8 mouse cellular contexts compared by ENCODE assay signal in genomic region chr11:120720450-120720849, GRCm38 (mm10). TPM values are rescaled to one million over a fixed set of nuclear protein-coding genes. Genes with fewer than 3 reads are reported as not detected.
DNase-seq lines count a peak whose midpoint lies in the region; ATAC-seq lines count a peak whose summit lies in the region.

No protein-coding gene starts in this region.

- peak overlapping the region; percentile 97 for H3K4me2 ChIP-seq in embryonic facial prominence, embryonic 15.5 days (replicated peaks)
- H3K4me2 ChIP-seq in kidney, embryonic 14.5 days (replicated peaks; ENCODE audit: low read depth, low read length) = peak overlapping the region; percentile 98

- H3K9me3 ChIP-seq in embryonic facial prominence, embryonic 15.5 days (replicated peaks) = no peaks in the 10 kb centered on the region
- no peaks in the 10 kb centered on the region for H3K9me3 ChIP-seq in heart, embryonic 10.5 days
- no peaks in the 10 kb centered on the region for H3K9me3 ChIP-seq in kidney, embryonic 14.5 days (ENCODE audit: control insufficient read depth, low read length)

- H3K27me3 ChIP-seq in embryonic facial prominence, embryonic 15.5 days = no peaks in the 10 kb centered on the region
- peaks cover 71% of the 10 kb centered on the region for H3K27me3 ChIP-seq in heart, embryonic 10.5 days (ENCODE audit: insufficient read depth, poor library complexity, severe bottlenecking)
- no peaks in the 10 kb centered on the region for H3K27me3 ChIP-seq in kidney, embryonic 14.5 days (ENCODE audit: control insufficient read depth, insufficient read depth, low read length)

- ATAC-seq in embryonic facial prominence, embryonic 15.5 days (ENCODE audit: insufficient number of reproducible peaks, low FRiP score, low TSS enrichment, low read depth) = no peak
- peak; percentile 2; the same call in 1 of the 2 replicates for ATAC-seq in kidney, embryonic 14.5 days (ENCODE audit: low FRiP score, low TSS enrichment)
- ATAC-seq in monocyte, adult 5-6 weeks (replicated peaks; ENCODE audit: insufficient number of reproducible peaks, low FRiP score, low TSS enrichment, poor library complexity, severe bottlenecking) = peak; percentile 82

- 12% methylated on average over 17 of the region's 17 CpGs for WGBS in embryonic facial prominence, embryonic 15.5 days
- 10% methylated on average over 17 of the region's 17 CpGs for whole genome bisulfite sequencing in heart, embryonic 10.5 days
- 10% methylated on average over 17 of the region's 17 CpGs for WGBS in kidney, embryonic 14.5 days

- H3K27ac ChIP-seq in embryonic facial prominence, embryonic 15.5 days (replicated peaks) = peak overlapping the region; percentile 45
- H3K27ac ChIP-seq in heart, embryonic 10.5 days = peak overlapping the region; percentile 19
- no peak overlapping the region for H3K27ac ChIP-seq in kidney, embryonic 14.5 days (ENCODE audit: low read depth, low read length)

- peak; percentile 50 for DNase-seq in 3134 (ENCODE audit: extremely low read depth, insufficient read length, low spot score)
- DNase-seq in adrenal gland, postnatal 4 days (ENCODE audit: low spot score in 2 of 2) = peak; percentile 76 to 91
- DNase-seq in heart, embryonic 10.5 days (ENCODE audit: low spot score) = peak; percentile 93
- peak; percentile 89 for DNase-seq in liver
- peak; percentile 85 to 90 for DNase-seq in spleen, postnatal 36 days (ENCODE audit: low spot score in 2 of 2)

- H3K4me3 ChIP-seq in embryonic facial prominence, embryonic 15.5 days (replicated peaks) = peak overlapping the region; percentile 67
- peak overlapping the region; percentile 66 for H3K4me3 ChIP-seq in heart, embryonic 10.5 days
- H3K4me3 ChIP-seq in kidney, embryonic 14.5 days (ENCODE audit: low read length) = peak overlapping the region; percentile 48; the same call in 1 of the 2 replicates

- H3K9ac ChIP-seq in embryonic facial prominence, embryonic 15.5 days = peak overlapping the region; percentile 31; the same call in 1 of the 2 replicates
- peak overlapping the region; percentile 70; the same call in 1 of the 2 replicates for H3K9ac ChIP-seq in kidney, embryonic 14.5 days (ENCODE audit: low read depth, low read length)

- peaks cover 40% of the 10 kb centered on the region for H3K36me3 ChIP-seq in embryonic facial prominence, embryonic 15.5 days
- H3K36me3 ChIP-seq in heart, embryonic 10.5 days = peaks cover 45% of the 10 kb centered on the region
- H3K36me3 ChIP-seq in kidney, embryonic 14.5 days (ENCODE audit: control insufficient read depth, insufficient read depth, low read length) = peaks cover 32% of the 10 kb centered on the region

- H3K4me1 ChIP-seq in embryonic facial prominence, embryonic 15.5 days = peaks cover 23% of the 10 kb centered on the region
- peaks cover 25% of the 10 kb centered on the region for H3K4me1 ChIP-seq in heart, embryonic 10.5 days
- peaks cover 10% of the 10 kb centered on the region for H3K4me1 ChIP-seq in kidney, embryonic 14.5 days (ENCODE audit: control insufficient read depth, insufficient read depth, low read length)

RNA-seq across cellular contexts. Expression of gene Rac3, which starts 0.8 kb away (rescaled TPM):
- 10 to 100 TPM; 12.7 to 17.4 TPM for total RNA-seq in adrenal gland, postnatal 4 days (2021)
- 64.5 and 75.4 TPM in 2 replicates for polyA plus RNA-seq in embryonic facial prominence, embryonic 15.5 days (2015; fragmentation: Nextera tagmentation; extraction: Ambion mirVana)
- polyA plus RNA-seq in heart, embryonic 10.5 days (2016; fragmentation: Nextera tagmentation; extraction: Ambion mirVana) = 6.9 and 13.8 TPM in 2 replicates
- polyA plus RNA-seq in kidney, embryonic 14.5 days (2014; fragmentation: Nextera tagmentation; extraction: Ambion mirVana) = 5.0 and 28.7 TPM in 2 replicates
- 7.1 to 9.7 TPM in 2 of 3 replicates, not detected in the other for total RNA-seq in monocyte, adult 5-6 weeks (2017)

RNA-seq across cellular contexts. Expression of gene Dcxr, which starts 6.6 kb away (rescaled TPM):
- total RNA-seq in adrenal gland, postnatal 4 days (2021) = 10 to 100 TPM; 40.9 to 43.3 TPM
- polyA plus RNA-seq in embryonic facial prominence, embryonic 15.5 days (2015; fragmentation: Nextera tagmentation; extraction: Ambion mirVana) = 35.9 and 36.6 TPM in 2 replicates
- 8.8 and 10.6 TPM in 2 replicates for polyA plus RNA-seq in heart, embryonic 10.5 days (2016; fragmentation: Nextera tagmentation; extraction: Ambion mirVana)
- polyA plus RNA-seq in kidney, embryonic 14.5 days (2014; fragmentation: Nextera tagmentation; extraction: Ambion mirVana) = 21.1 and 23.2 TPM in 2 replicates
- 14.8 to 32.2 TPM (median 23.8 TPM) in 3 replicates for total RNA-seq in monocyte, adult 5-6 weeks (2017)

RNA-seq across cellular contexts. Expression of gene Lrrc45, which starts 6.7 kb away (rescaled TPM):
- 10 to 100 TPM; 44.2 to 44.8 TPM for total RNA-seq in adrenal gland, postnatal 4 days (2021)
- polyA plus RNA-seq in embryonic facial prominence, embryonic 15.5 days (2015; fragmentation: Nextera tagmentation; extraction: Ambion mirVana) = 69.7 and 82.2 TPM in 2 replicates
- polyA plus RNA-seq in heart, embryonic 10.5 days (2016; fragmentation: Nextera tagmentation; extraction: Ambion mirVana) = 31.7 and 43.6 TPM in 2 replicates
- polyA plus RNA-seq in kidney, embryonic 14.5 days (2014; fragmentation: Nextera tagmentation; extraction: Ambion mirVana) = 41.9 and 43.1 TPM in 2 replicates
- 39.7 to 45.3 TPM (median 41.0 TPM) in 3 replicates for total RNA-seq in monocyte, adult 5-6 weeks (2017)

RNA-seq across cellular contexts. Expression of gene Cenpx, which starts 6.9 kb away (rescaled TPM):
- 10 to 100 TPM; 49.5 to 52.5 TPM for total RNA-seq in adrenal gland, postnatal 4 days (2021)
- polyA plus RNA-seq in embryonic facial prominence, embryonic 15.5 days (2015; fragmentation: Nextera tagmentation; extraction: Ambion mirVana) = 145 and 157 TPM in 2 replicates
- polyA plus RNA-seq in heart, embryonic 10.5 days (2016; fragmentation: Nextera tagmentation; extraction: Ambion mirVana) = 124 and 136 TPM in 2 replicates
- polyA plus RNA-seq in kidney, embryonic 14.5 days (2014; fragmentation: Nextera tagmentation; extraction: Ambion mirVana) = 157 and 195 TPM in 2 replicates
- total RNA-seq in monocyte, adult 5-6 weeks (2017) = 27.0 to 58.3 TPM (median 41.9 TPM) in 3 replicates

RNA-seq across cellular contexts. Expression of gene Cbr2, which starts 11.5 kb away (rescaled TPM):
- 1 to 10 TPM; 7.4 to 7.8 TPM for total RNA-seq in adrenal gland, postnatal 4 days (2021)
- polyA plus RNA-seq in embryonic facial prominence, embryonic 15.5 days (2015; fragmentation: Nextera tagmentation; extraction: Ambion mirVana) = 193 and 315 TPM in 2 replicates
- 1.1 and 1.3 TPM in 2 replicates for polyA plus RNA-seq in heart, embryonic 10.5 days (2016; fragmentation: Nextera tagmentation; extraction: Ambion mirVana)
- polyA plus RNA-seq in kidney, embryonic 14.5 days (2014; fragmentation: Nextera tagmentation; extraction: Ambion mirVana) = 0.47 TPM in 1 of 2 replicates, not detected in the other
- 2.0 TPM in 1 of 3 replicates, not detected in the others for total RNA-seq in monocyte, adult 5-6 weeks (2017)
